Mouse (Mus musculus) thymus, adult 2 months (tissue): Measurements from ENCODE around the gene Rfx4.

Experiments used
- CTCF ChIP-seq: fragments of 200-500 bp; IDR thresholded peaks from 2 replicates; pipeline ENCODE4 v1.5.1; 2012; ENCODE audit warnings: mild to moderate bottlenecking, control low read depth, low read length, moderate library complexity, borderline replicate concordance; ENCODE audit not compliant: control insufficient read depth, poor library complexity, insufficient read depth; ENCODE audit errors: extremely low read depth
- POLR2A ChIP-seq: fragments of 200-500 bp; IDR thresholded peaks from 2 replicates; pipeline ENCODE4 v1.6.1; 2012; ENCODE audit warnings: mild to moderate bottlenecking, low read length, control low read depth, moderate library complexity; ENCODE audit not compliant: control insufficient read depth, poor library complexity, insufficient read depth; ENCODE audit errors: extremely low read depth

DNA sequence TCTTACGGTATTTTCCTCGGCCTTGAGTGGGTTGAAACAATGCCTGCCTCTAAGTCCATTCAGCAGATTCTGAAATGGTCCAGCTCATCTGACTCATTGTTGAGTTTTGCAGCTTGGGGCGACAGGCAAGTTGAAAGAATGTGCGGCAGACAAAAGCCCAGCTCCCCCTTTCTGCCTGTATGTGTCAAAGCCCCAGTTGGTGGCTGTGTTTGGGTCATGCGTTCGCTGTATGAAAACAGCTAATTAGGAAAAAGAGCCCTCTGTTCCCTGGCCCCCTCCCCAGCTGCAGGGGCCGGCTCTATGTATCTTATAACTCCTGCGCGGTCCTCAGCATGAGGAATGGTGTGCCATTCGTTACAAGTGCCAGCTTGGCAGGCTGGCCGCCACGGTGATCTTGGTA, 115.4 kb downstream of the Rfx4 start:
- TF ChIP-seq POLR2A: no peak
- no peak for TF ChIP-seq CTCF
